Mouse (Mus musculus) bone marrow, adult 2 months (tissue): ENCODE results near the gene Ssx2ip.

ENCODE experiments used
- CTCF ChIP-seq: fragments of 200-500 bp; IDR thresholded peaks from 2 replicates; pipeline ENCODE4 v1.5.1; 2011; ENCODE audit warnings: low read length, control low read depth; ENCODE audit not compliant: control insufficient read depth, insufficient read depth
- POLR2A ChIP-seq: fragments of 200-500 bp; IDR thresholded peaks from 2 replicates; pipeline ENCODE4 v1.6.1; 2011; ENCODE audit warnings: low read depth, mild to moderate bottlenecking, control low read depth, low read length, borderline replicate concordance; ENCODE audit not compliant: control insufficient read depth

- no peak for TF ChIP-seq POLR2A
- no peak for TF ChIP-seq CTCF
These were observed 7.6 kb downstream of the Ssx2ip start for GRCm38 (mm10) chr3:146412008-146412407.
